Mouse (Mus musculus) cerebellum, postnatal 10 days (tissue): Measurements from ENCODE around the gene Ncapd3.
A peak's percentile ranks its signal among the peaks of the same experiment; 100 is the strongest.

ENCODE experiments used
- DNase-seq, 2 experiments: peaks; one replicate each; pipeline ENCODE4 v3.0.0; 2021; ENCODE audit warnings: mixed read lengths in 2 of 2

Gene Ncapd3

DNA sequence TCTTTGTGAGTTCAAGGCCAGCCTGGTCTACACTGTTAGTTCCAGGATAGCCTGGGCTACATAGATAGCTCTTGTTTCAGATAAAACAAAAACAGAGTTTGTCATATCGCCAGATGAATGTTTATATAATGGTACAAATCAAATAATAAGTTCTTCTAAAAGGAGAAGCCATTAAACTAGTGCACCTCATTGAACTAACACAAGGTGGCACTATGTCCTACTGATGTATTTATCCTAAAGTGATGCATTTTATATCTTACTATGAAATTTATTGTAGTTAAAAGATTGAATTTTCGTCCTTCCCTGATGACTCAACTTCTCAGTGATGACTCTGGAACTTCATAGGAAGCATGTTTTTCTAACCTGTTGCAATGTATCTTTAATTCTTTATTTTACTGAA, 19.5 kb downstream of the Ncapd3 start:
- DNase-seq: no peak

- DNase-seq: no peak
Observed at GRCm38 (mm10) chr9:27058341-27058740, 28.4 kb downstream of the Ncapd3 start.

DNA sequence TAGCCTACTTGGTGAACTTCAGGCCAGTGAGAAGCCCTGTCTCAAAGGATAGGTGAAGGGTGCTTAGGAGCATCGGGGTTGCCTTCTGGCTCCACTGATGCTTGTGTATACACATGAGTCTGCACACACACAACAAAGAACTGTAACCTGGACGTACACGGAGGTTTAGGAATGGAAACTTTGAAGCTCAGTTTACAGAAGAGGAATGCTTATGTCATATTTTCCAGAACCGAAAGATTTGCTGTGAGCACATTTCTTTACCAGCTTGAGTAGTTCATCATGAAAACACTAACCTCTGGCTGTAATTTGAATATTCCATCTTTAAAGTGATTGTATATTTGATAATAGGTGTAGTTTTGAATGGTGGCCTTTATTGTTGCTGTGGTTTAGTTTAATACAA, 40.9 kb downstream of the Ncapd3 start:
- DNase-seq: no peak

- DNase-seq: peak in 1 of 2 experiments; percentile 33
Observed at GRCm38 (mm10) chr9:27074677-27075076, 44.7 kb downstream of the Ncapd3 start.

GRCm38 (mm10) chr9:27075812-27076211, 45.8 kb downstream of the Ncapd3 start:
- no peak for DNase-seq

GRCm38 (mm10) chr9:27086256-27086655, 56.3 kb downstream of the Ncapd3 start:
- no peak for DNase-seq

GRCm38 (mm10) chr9:27087402-27087801, 57.4 kb downstream of the Ncapd3 start:
- DNase-seq: no peak

GRCm38 (mm10) chr9:27090134-27090533, 60.2 kb downstream of the Ncapd3 start:
- DNase-seq: no peak

- DNase-seq: peak; percentile 65 to 69
Observed at GRCm38 (mm10) chr9:27090801-27091775, 61.1 kb downstream of the Ncapd3 start.

DNA sequence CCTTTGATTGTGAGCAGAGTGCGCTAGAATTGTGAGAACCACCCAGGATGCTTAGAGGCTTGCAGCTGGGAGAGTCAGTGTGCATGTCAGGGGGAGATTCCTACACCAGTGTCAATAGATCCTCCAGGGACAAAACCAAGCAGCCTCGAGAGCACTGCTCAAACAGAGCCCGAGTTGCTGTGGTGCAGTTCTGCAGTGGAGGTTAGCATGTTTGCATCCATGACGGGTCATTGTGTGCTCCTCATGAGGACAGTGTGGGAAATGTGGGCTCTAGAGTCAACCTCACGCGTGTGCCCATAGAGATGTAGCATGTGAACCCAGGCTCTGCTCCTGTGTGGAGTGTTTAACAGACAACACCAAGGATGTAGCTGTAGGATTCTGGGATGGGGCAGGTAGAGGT, 62.9 kb downstream of the Ncapd3 start:
- DNase-seq: no peak

- no peak for DNase-seq
Observed at GRCm38 (mm10) chr9:27098092-27098491, 68.1 kb downstream of the Ncapd3 start.

DNA sequence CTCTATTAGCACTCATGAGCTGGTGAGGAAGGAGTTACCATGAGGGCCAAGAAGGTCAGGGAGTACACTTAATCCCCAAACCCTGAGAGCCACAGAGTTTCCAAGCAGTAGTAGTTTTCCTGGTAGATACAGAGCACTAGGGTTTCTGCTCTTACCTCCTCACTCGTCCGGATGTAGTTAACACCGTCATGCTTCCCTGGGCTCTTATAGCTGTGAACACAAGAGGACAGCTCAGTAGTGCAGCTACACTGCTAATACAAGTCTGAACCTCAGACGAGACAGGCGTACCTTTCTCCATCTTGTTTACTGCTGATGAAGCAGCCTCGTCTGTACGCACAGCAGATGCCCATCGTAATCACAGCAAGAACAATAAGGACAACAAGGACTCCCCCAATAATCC, 68.6 kb downstream of the Ncapd3 start:
- DNase-seq: no peak

GRCm38 (mm10) chr9:27099474-27099873, 69.5 kb downstream of the Ncapd3 start:
- no peak for DNase-seq

DNA sequence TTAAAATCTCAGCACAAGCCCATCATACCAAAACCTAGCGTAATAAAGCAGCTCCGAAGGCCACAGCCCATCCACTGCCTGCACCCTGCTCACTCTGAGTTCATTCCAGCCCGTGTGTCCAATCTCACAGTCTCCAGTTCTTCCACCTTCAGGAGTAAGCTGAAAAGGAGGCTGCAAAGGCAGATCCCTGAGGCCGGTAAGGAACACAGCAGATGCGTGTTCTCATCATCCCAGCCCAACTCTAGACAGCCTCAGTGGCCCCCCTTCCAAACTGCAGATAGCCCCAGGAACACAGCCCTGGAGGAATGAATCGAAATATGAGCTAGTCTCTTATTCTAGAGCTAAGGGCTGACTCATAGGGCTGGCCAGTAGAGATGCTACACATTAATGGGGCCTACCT, 71.5 kb downstream of the Ncapd3 start:
- DNase-seq: no peak

GRCm38 (mm10) chr9:27106081-27106480, 76.1 kb downstream of the Ncapd3 start:
- DNase-seq: peak; percentile 71 to 82

GRCm38 (mm10) chr9:27108451-27108850, 78.5 kb downstream of the Ncapd3 start:
- DNase-seq: no peak

- peak in 1 of 2 experiments; percentile 22 for DNase-seq
Observed at GRCm38 (mm10) chr9:27109533-27110514, 79.8 kb downstream of the Ncapd3 start.

GRCm38 (mm10) chr9:27110681-27111080, 80.7 kb downstream of the Ncapd3 start:
- no peak for DNase-seq

DNA sequence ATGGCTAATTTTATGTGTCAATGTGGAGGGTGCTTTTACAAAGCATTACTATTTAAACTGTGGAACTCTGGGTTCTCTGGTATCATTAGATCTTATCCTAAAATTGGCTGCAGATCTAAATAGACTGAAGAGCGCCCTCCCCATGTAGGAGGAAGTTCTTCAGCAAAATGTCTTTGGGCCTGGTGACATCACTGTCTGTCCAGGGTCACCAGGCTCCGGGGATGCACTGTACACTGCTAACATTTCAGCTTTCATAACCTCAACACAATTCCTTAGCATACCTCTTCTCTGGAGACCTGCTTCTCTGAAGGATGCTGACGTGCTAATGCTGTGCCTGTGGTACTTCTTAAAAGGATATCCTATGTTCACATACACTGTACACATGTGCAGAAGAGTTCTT, 81.8 kb downstream of the Ncapd3 start:
- DNase-seq: no peak

- no peak for DNase-seq
Observed at GRCm38 (mm10) chr9:27121254-27121653, 91.3 kb downstream of the Ncapd3 start.

DNA sequence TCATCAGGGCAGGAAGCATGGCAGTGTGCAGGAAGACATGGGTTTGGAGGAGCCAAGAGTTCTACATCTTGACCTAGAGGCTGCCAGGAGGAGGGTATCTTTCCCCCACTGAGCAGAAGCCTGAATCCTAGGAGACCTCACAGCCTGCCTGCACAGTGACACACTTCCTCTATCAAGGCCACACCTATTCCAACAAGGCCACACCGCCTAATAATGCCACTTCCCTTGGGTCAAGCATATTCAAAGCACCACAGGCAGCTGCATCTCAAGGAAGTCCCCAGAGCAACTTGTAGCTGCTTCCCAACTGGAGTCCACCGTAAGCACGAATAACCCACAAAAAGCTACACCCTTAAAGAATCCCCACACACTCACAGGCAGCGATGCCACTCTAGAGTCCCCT, 92.1 kb downstream of the Ncapd3 start:
- no peak for DNase-seq

DNA sequence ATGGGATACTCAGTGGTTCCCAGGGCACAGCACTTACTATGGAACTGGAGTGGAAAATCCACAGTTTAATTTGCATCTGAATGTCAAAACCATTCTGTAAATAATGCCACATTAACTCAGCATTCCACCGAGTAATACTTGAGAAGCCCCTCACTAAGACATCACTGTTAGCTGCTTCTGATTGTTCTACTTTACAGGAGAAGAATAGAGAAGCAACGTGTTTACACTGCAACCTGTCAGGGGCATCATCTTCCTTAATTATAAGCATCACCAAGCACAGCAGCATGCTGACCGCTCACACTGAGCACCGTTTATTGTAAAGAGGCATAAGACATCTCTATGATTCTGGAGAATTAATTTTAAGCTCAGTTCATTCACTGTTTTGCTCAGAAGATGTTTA, 93.0 kb downstream of the Ncapd3 start:
- DNase-seq: no peak

DNA sequence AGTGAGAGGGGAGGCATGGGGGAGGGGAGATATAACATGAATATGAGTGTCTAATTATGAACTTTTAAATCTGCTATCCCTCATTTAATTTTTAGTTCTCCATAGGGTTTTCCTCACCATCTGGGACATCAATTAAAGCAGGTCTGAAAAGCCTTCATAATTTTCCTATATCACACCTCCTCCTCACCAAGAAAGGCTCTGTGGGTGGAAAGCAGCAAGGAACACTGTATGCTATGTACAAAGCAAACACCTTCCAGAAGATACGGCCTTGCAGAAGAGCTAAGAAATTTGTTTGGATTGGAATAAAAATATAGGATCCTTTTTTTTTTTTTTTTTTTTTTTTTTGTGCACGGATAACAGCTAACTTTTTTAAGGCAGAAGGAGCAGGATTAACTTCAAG, 94.0 kb downstream of the Ncapd3 start:
- no peak for DNase-seq
